11 mouse cellular contexts compared by ENCODE assay signal in the genomic region with DNA sequence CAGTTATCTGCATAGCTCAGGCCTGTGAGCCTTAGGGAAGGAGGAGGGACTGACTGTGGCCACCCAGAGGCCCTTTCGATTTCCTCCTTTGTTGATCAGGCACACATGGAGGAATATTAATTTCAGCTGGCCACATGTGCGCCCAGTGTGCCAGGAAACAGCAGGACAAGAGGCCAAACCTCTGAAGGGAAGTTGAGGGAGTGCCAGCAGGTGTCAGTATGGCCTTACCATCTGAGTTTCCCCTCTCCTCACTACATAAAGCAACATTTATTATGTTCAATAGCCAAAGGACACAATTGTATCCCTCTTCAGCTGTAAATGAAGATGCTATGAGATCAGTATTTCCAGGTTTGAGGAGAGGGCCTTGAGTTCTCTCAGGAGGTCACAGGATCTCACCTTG. TPM values are rescaled to one million over a fixed set of nuclear protein-coding genes. Genes with fewer than 3 reads are reported as not detected.
DNase-seq lines count a peak whose midpoint lies in the region; ATAC-seq and TF ChIP-seq lines count a peak whose summit lies in the region.
"Had no signal": no experiment of that assay in that cellular context is flagged by ENCODE, and none has a peak within 500 bp of the region (broad histone marks: within the 10 kb centered on the region; RNA-seq: fewer than 3 reads in every experiment).

No protein-coding gene starts in this region.

- no peaks in the 10 kb centered on the region for H3K9me3 ChIP-seq in intestine, postnatal 0 days (ENCODE audit: control insufficient read depth)
- H3K9me3 ChIP-seq in intestine, embryonic 16.5 days (ENCODE audit: control insufficient read depth, low read length): no peaks in the 10 kb centered on the region
- no peaks in the 10 kb centered on the region for H3K9me3 ChIP-seq in midbrain, embryonic 15.5 days
- no peaks in the 10 kb centered on the region for H3K9me3 ChIP-seq in midbrain, embryonic 16.5 days (replicated peaks; ENCODE audit: control insufficient read depth, low read length, poor library complexity, severe bottlenecking)
- H3K9me3 ChIP-seq in stomach, postnatal 0 days (ENCODE audit: control insufficient read depth, low read length): no peaks in the 10 kb centered on the region
- H3K9me3 ChIP-seq: forebrain, embryonic 15.5 days had no signal

- no peaks in the 10 kb centered on the region for H3K27me3 ChIP-seq in cerebellum, adult 2 months (ENCODE audit: control insufficient read depth, insufficient read depth, low read length)
- H3K27me3 ChIP-seq in intestine, postnatal 0 days (replicated peaks; ENCODE audit: control insufficient read depth, insufficient read depth, low read length): no peaks in the 10 kb centered on the region
- H3K27me3 ChIP-seq in intestine, embryonic 16.5 days (replicated peaks; ENCODE audit: control insufficient read depth, insufficient read depth, low read length): no peaks in the 10 kb centered on the region
- no peaks in the 10 kb centered on the region for H3K27me3 ChIP-seq in midbrain, embryonic 15.5 days (replicated peaks)
- H3K27me3 ChIP-seq in midbrain, embryonic 16.5 days (ENCODE audit: control insufficient read depth, insufficient read depth, low read depth, low read length): no peaks in the 10 kb centered on the region
- H3K27me3 ChIP-seq in stomach, postnatal 0 days (ENCODE audit: control insufficient read depth, insufficient read depth, low read length): no peaks in the 10 kb centered on the region
- H3K27me3 ChIP-seq: forebrain, embryonic 15.5 days had no signal

- H3K4me3 ChIP-seq in cerebellum, adult 2 months (replicated peaks; ENCODE audit: insufficient read depth, low read depth, low read length): no peak overlapping the region
- H3K4me3 ChIP-seq in intestine, postnatal 0 days (ENCODE audit: low read depth, low read length): no peak overlapping the region
- no peak overlapping the region for H3K4me3 ChIP-seq in intestine, embryonic 16.5 days (ENCODE audit: low read length)
- no peak overlapping the region for H3K4me3 ChIP-seq in midbrain, embryonic 15.5 days
- H3K4me3 ChIP-seq in midbrain, embryonic 16.5 days (ENCODE audit: low read depth, low read length): no peak overlapping the region
- H3K4me3 ChIP-seq in stomach, postnatal 0 days (ENCODE audit: low read depth, low read length): no peak overlapping the region
- H3K4me3 ChIP-seq: forebrain, embryonic 15.5 days had no signal

- TF ChIP-seq EP300 in stomach, postnatal 0 days (optimal IDR thresholded peaks at IDR 0.05): no peak

- H3K4me1 ChIP-seq in cerebellum, adult 2 months (ENCODE audit: control insufficient read depth, insufficient read depth, low read length): peaks cover 9% of the 10 kb centered on the region
- H3K4me1 ChIP-seq in intestine, postnatal 0 days (replicated peaks; ENCODE audit: control insufficient read depth, insufficient read depth, low read length): no peaks in the 10 kb centered on the region
- H3K4me1 ChIP-seq in intestine, embryonic 16.5 days (ENCODE audit: control insufficient read depth, insufficient read depth, low read length): no peaks in the 10 kb centered on the region
- 0 out of 2 replicates have a peak, but pooled peaks cover 7% of the 10 kb centered on the region for H3K4me1 ChIP-seq in midbrain, embryonic 15.5 days
- peaks cover 4% of the 10 kb centered on the region; the same call in 1 of the 2 replicates for H3K4me1 ChIP-seq in midbrain, embryonic 16.5 days (ENCODE audit: control insufficient read depth, insufficient read depth, low read length)
- H3K4me1 ChIP-seq in stomach, postnatal 0 days (replicated peaks; ENCODE audit: control insufficient read depth, insufficient read depth): no peaks in the 10 kb centered on the region
- H3K4me1 ChIP-seq: forebrain, embryonic 15.5 days had no signal

- no peak for DNase-seq in cerebellum, adult 2 months
- no peak for DNase-seq in cerebellum, adult 11-12 months
- no peak for DNase-seq in stomach, postnatal 0 days (ENCODE audit: low spot score)
- DNase-seq in heart, postnatal 36 days: no peak
- DNase-seq: lung, adult 2 months; thymus, postnatal 14 days had no signal

- no peak overlapping the region for H3K9ac ChIP-seq in intestine, postnatal 0 days (ENCODE audit: low read depth, low read length)
- H3K9ac ChIP-seq in intestine, embryonic 16.5 days (ENCODE audit: low read depth, low read length): no peak overlapping the region
- no peak overlapping the region for H3K9ac ChIP-seq in midbrain, embryonic 15.5 days
- H3K9ac ChIP-seq in midbrain, embryonic 16.5 days (ENCODE audit: low read depth, low read length): no peak overlapping the region
- no peak overlapping the region for H3K9ac ChIP-seq in stomach, postnatal 0 days (ENCODE audit: low read length)
- H3K9ac ChIP-seq: forebrain, embryonic 15.5 days had no signal

- TF ChIP-seq POLR2A in cerebellum, adult 2 months (IDR thresholded peaks at IDR 0.05; ENCODE audit: borderline replicate concordance, insufficient read depth, low read length): no peak

- no peak for ATAC-seq in intestine, postnatal 0 days
- no peak for ATAC-seq in intestine, embryonic 16.5 days
- no peak for ATAC-seq in midbrain, embryonic 15.5 days (replicated peaks)
- ATAC-seq in midbrain, embryonic 16.5 days: no peak
- ATAC-seq in stomach, postnatal 0 days (ENCODE audit: low FRiP score, low TSS enrichment): no peak
- ATAC-seq: forebrain, embryonic 15.5 days had no signal

- no peak overlapping the region for H3K27ac ChIP-seq in cerebellum, adult 2 months (ENCODE audit: insufficient read depth, low read length)
- H3K27ac ChIP-seq in intestine, postnatal 0 days (ENCODE audit: low read depth, low read length): no peak overlapping the region
- no peak overlapping the region for H3K27ac ChIP-seq in intestine, embryonic 16.5 days (ENCODE audit: low read length)
- H3K27ac ChIP-seq in midbrain, embryonic 15.5 days: peak overlapping the region; percentile 52
- H3K27ac ChIP-seq in midbrain, embryonic 16.5 days (ENCODE audit: low read length): no peak overlapping the region
- H3K27ac ChIP-seq in stomach, postnatal 0 days (replicated peaks): no peak overlapping the region
- H3K27ac ChIP-seq: forebrain, embryonic 15.5 days had no signal

- H3K4me2 ChIP-seq in intestine, postnatal 0 days (replicated peaks; ENCODE audit: low read depth): no peak overlapping the region
- H3K4me2 ChIP-seq in intestine, embryonic 16.5 days (ENCODE audit: low read depth, low read length): no peak overlapping the region
- H3K4me2 ChIP-seq in midbrain, embryonic 15.5 days: no peak overlapping the region
- H3K4me2 ChIP-seq in midbrain, embryonic 16.5 days (ENCODE audit: low read length): no peak overlapping the region
- no peak overlapping the region for H3K4me2 ChIP-seq in stomach, postnatal 0 days (replicated peaks; ENCODE audit: low read depth)
- H3K4me2 ChIP-seq: forebrain, embryonic 15.5 days had no signal

- 55% methylated on average over 2 of the region's 2 CpGs for WGBS in cerebellum, adult 2 months
- WGBS in intestine, postnatal 0 days: 60% methylated on average over 2 of the region's 2 CpGs
- 47% methylated on average over 2 of the region's 2 CpGs for WGBS in intestine, embryonic 16.5 days
- WGBS in midbrain, embryonic 15.5 days: 37% methylated on average over 2 of the region's 2 CpGs
- WGBS in midbrain, embryonic 16.5 days: 27% methylated on average over 2 of the region's 2 CpGs
- WGBS in stomach, postnatal 0 days: 45% methylated on average over 2 of the region's 2 CpGs

- intact Hi-C loops in heart, postnatal 36 days (cut with DNase I): no loop called here

- no peaks in the 10 kb centered on the region for H3K36me3 ChIP-seq in intestine, postnatal 0 days (ENCODE audit: control insufficient read depth, insufficient read depth)
- no peaks in the 10 kb centered on the region for H3K36me3 ChIP-seq in intestine, embryonic 16.5 days (ENCODE audit: control insufficient read depth, insufficient read depth, low read length)
- no peaks in the 10 kb centered on the region for H3K36me3 ChIP-seq in midbrain, embryonic 15.5 days (replicated peaks)
- no peaks in the 10 kb centered on the region for H3K36me3 ChIP-seq in midbrain, embryonic 16.5 days (ENCODE audit: control insufficient read depth, insufficient read depth, low read length)
- H3K36me3 ChIP-seq in stomach, postnatal 0 days (ENCODE audit: control insufficient read depth, insufficient read depth, low read length): no peaks in the 10 kb centered on the region
- H3K36me3 ChIP-seq: forebrain, embryonic 15.5 days had no signal

- peak; percentile 30; the same call in 1 of the 2 replicates for TF ChIP-seq CTCF in cerebellum, adult 2 months (IDR thresholded peaks at IDR 0.05; ENCODE audit: borderline replicate concordance, insufficient read depth, low read depth, low read length)
- peak; percentile 47 for TF ChIP-seq CTCF in intestine, postnatal 0 days (IDR thresholded peaks at IDR 0.05; ENCODE audit: low read depth)
- TF ChIP-seq CTCF in stomach, postnatal 0 days (IDR thresholded peaks at IDR 0.05; ENCODE audit: low read depth): peak; percentile 53

RNA-seq across cellular contexts. Expression of a gene that starts 13.2 kb away (rescaled TPM):
- polyA plus RNA-seq in cerebellum, adult 2 months (2012; rRNA removed): 132 and 157 TPM in 2 replicates
- polyA plus RNA-seq in intestine, postnatal 0 days (2015; fragmentation: Nextera tagmentation; extraction: Ambion mirVana): 1.9 and 2.3 TPM in 2 replicates
- 3.0 and 3.9 TPM in 2 replicates for polyA plus RNA-seq in intestine, embryonic 16.5 days (2015; fragmentation: Nextera tagmentation; extraction: Ambion mirVana)
- polyA plus RNA-seq in midbrain, embryonic 15.5 days (2015; fragmentation: Nextera tagmentation; extraction: Ambion mirVana): 223 and 238 TPM in 2 replicates
- 214 and 259 TPM in 2 replicates for polyA plus RNA-seq in midbrain, embryonic 16.5 days (2015; fragmentation: Nextera tagmentation; extraction: Ambion mirVana)
- polyA plus RNA-seq in stomach, postnatal 0 days (2015; fragmentation: Nextera tagmentation; extraction: Ambion mirVana): 1.9 and 2.2 TPM in 2 replicates
- total RNA-seq in heart, postnatal 36 days (2021): 10 to 100 TPM; 54.9 to 55.6 TPM

Comparison
In these comparisons a context has a peak if more than half of its experiments do, and no peak if none do; other contexts are left out.
1. RNA of a gene that starts 13.2 kb away (polyA plus RNA-seq): 214 to 259 TPM in midbrain, embryonic 16.5 days, 223 to 238 TPM in midbrain, embryonic 15.5 days and 132 to 157 TPM in cerebellum, adult 2 months; 3.0 to 3.9 TPM in intestine, embryonic 16.5 days, 1.9 to 2.3 TPM in intestine, postnatal 0 days and 1.9 to 2.2 TPM in stomach, postnatal 0 days; every median in the first group is over 10 times any median in the second.
2. Peak in every context shown above with its lines, with median percentiles within 50 percentile points of each other: CTCF ChIP-seq.